Mouse (Mus musculus): ENCODE results near the gene Gss.
"Not testable (repeated sequence)": the region's sequence is repeated elsewhere in the genome, so short reads cannot be mapped to it uniquely, and the experiment has no call there.

The Gss gene

DNA sequence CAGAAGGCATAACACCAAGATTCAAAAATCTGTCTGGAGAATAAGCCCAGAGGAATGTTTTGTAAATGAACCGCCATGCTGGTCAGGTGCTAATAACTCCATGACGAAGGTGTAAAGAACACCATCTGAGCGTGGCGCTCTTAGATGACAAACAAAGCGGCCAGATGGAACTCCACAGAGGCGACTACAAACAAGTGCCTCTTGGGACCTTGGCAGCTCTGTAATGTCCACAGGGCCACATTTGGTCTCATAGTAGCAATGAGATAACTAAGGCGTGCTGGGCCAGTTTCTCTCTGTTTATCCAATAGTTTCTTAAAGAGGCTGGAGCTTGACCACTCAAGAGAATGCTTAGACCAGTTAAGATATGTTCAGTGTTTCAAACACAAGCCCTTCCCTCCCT, 18.6 kb downstream of the Gss start:
- no peak for DNase-seq (ENCODE audit: low spot score)

GRCm38 (mm10) chr2:155573001-155573400, 19.6 kb downstream of the Gss start:
- no peak for DNase-seq (ENCODE audit: low spot score)

DNA sequence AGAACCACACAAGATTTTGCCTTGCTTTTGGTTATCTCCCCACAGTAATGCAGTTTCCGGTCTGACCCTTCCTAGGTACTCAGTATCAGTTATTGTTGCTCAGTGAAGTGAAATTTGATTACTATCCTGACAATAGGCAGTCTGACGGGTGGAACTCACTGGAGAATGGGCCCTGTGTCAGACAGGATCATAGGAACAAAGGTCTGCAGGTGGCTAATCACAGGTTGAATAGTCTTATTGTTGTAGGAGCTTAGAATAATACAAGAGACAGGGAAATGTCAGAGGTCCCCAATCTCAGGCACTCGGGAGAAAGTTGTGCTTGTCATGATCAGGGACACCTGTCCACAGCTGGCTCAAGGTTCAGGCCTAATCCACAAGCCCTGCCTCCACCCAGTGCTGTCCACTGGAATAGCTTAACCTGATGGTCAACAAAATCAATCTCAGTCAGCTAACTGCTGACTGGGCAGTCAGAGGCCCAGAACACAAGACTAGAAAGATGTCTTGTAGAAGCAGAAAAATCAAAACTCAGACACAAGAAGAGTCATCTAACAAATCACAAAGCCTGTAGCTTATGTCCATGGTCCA, 23.3 kb downstream of the Gss start:
- no peak for DNase-seq (ENCODE audit: low spot score)

GRCm38 (mm10) chr2:155567751-155568150, 24.9 kb downstream of the Gss start:
- no peak for DNase-seq (ENCODE audit: low spot score)

- no peak for DNase-seq (ENCODE audit: low spot score)
These were observed 29.7 kb downstream of the Gss start for GRCm38 (mm10) chr2:155562934-155563333.

DNA sequence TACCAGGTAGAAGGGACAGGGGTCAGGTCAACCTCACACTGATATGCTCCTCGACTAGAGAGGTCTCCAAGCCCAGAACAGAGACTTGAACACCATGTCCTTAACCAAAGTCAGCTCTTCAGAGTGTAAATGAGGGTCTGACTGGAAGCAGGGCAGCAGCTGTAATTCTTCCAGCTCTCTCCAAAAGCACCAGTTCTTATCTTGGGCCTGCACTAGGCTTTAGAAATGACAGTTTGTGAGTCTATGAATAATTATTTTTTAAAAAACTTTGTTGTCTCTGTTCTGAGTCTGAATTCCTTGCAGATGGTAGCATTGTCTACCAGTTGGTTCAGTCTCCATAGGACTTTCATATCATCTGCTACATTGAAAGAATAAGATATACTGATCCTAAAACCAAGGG, 30.4 kb downstream of the Gss start:
- DNase-seq (ENCODE audit: low spot score) = no peak

DNA sequence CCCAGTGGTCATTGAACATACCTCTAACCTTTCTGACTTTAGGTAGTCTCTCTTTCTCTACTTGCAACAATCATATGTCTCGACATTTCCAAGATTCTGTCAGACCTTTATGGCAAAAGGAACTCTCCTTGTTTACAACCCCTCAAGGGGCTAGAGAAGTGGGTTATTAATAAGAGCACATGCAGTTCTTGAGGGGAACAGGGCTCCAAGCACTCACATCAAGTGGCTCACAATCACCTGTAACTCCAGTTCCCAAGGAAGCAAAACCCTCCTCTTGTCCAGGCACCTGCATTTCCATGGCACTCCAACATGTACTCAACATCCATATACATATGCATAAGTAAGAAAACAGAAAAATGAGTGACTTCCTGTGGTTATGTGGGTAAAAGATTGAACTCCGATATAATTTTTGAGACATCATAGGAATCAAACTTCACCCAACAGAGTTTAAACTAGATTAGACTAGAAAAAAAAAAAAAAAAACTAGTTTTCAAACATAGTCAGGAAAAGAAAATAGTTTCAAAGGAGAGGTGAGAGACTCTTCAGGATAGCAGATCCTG, 38.1 kb downstream of the Gss start:
- DNase-seq (ENCODE audit: low spot score) = no peak

- DNase-seq (ENCODE audit: low spot score) = no peak
These were observed 39.7 kb downstream of the Gss start for GRCm38 (mm10) chr2:155552949-155553354.

DNA sequence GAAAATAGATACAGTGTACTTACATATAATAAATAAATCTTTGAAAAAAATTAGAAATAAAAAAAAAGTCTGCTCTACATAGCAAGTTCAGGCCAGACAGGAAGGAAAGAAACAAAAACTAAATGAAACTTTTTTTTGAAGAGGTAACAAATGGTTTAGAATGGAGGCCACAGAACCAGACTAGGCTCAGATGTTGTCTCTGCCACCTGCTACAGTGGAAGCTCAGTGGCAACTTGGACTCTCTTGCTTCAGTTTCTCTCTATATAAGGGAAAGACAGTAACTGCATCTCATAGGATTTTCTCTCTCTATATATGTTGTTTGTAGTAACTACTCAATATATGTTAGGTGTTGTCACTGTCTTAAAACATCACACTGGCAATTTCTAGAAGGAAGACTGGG, 40.3 kb downstream of the Gss start:
- no peak for DNase-seq (ENCODE audit: low spot score)

- DNase-seq (ENCODE audit: low spot score) = no peak
These were observed 45.7 kb downstream of the Gss start for GRCm38 (mm10) chr2:155546955-155547354.

DNA sequence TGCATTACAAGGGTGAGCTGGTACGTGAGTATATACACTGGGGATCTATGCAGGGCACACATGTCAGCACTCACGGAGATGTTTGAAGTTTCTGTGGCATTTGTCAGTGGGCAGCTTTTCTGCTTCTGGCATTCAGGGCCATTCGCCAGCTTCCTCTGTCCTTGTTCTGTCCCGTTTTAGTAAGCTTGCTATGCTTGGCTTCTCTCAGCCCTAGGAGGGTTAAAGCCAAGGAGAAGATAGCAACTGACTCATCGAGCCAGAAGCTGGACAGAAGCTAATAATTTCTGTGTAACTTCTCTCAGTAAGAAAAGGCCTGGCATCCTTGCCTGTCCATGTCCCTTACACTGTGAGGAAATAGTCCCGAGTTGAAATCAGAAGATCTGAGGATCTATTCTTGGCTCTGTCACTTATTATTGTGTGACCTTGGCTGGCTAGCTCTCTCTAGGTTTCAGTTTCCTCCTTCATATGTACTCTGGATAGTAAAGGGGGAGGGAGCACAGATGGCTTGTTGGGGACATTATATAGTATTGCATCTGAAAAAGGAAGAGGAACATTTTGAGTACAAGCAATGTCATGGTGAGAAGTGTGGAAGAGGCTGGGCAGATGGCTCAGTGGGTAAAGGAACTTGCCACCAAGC, 51.7 kb downstream of the Gss start:
- no peak for DNase-seq (ENCODE audit: low spot score)

GRCm38 (mm10) chr2:155539696-155540095, 52.9 kb downstream of the Gss start:
- DNase-seq (ENCODE audit: low spot score) = no peak

GRCm38 (mm10) chr2:155538463-155539057, 54.0 kb downstream of the Gss start:
- not testable (repeated sequence) for DNase-seq (ENCODE audit: low spot score)

GRCm38 (mm10) chr2:155537761-155538462, 54.7 kb downstream of the Gss start:
- peak; percentile 40 for DNase-seq (ENCODE audit: low spot score)

- DNase-seq (ENCODE audit: low spot score) = no peak
These were observed 56.3 kb downstream of the Gss start for GRCm38 (mm10) chr2:155536292-155536691.

DNA sequence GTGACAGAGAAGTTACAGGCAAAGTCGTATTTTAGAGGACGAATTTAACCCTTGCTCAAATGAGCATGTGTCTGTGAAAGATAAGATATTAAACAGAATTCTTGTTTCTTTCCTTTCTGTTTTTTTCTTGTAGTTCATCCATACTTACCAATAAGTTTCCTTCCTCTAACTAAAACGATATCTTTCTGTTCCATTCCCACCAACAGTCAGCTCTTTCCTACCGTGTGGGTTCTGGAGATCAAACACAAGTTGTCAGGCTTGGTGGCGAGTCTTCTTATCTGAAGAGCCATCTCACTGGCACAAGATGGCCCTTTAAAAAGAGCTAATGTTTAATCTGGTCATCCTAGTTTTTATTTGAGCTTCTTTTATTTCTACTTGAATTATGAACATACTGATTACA, 65.2 kb downstream of the Gss start:
- no peak for DNase-seq (ENCODE audit: low spot score)

- peak; percentile 51 for DNase-seq (ENCODE audit: low spot score)
These were observed 68.2 kb downstream of the Gss start for GRCm38 (mm10) chr2:155524378-155524777.

DNA sequence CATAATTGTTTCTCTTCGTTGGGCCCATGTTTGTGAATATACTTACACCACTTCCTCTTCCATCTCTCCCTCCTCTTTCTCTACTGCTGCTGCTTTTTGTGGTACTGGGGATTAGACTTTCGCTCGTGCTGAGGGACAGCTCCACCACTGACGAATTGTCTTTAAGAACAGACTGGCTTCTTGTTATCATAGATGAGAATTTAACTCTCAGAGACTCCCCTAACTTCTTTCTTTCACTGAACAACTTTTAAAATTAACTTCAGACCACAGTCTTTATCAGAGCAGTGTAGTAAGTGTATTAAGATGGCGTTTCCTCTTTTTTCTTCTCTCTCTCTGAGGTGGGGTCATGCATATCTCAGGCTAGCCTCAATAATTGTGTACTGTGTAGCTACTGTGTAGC, 68.9 kb downstream of the Gss start:
- no peak for DNase-seq (ENCODE audit: low spot score)

DNA sequence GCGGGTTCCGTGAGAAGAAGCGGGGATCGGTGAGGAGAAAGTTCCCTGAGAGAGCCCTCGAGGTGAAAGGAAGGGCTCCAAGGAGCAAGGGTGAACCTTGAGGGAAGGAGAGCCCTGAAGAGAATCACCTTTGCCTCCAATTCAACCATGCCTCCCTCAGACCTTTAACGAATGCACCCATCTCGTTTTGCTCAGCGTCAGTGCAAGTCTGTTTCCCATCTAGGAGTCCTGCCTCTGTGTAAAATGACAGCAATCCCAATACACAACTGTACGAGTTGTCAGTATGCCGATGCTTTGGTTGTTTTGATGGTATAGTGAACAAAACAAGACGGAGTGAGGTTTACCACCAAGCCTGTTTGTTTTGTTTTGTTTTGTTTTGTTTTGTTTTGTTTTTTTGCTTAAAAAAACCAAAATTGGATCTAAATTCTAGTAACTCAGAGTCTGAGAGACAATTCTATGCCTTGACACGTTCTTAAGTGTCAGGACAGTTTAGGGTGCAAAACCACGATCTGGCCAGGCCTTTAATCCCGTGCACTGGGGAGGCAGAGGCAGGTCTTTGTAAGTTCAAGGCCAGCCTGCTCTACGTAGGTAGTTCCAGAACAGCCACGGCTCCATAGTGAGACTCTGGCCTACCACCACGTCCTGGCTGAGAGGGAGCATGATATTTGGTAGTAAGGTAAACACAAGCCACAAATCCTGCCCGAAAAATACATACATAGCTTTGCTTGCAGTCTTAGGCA, 73.9 kb downstream of the Gss start:
- peak; percentile 51 for DNase-seq (ENCODE audit: low spot score)

GRCm38 (mm10) chr2:155517455-155518423, 74.9 kb downstream of the Gss start, which contains the start of the genes Acss2 and Ggt7:
Acss2 (plus strand) TSS chr2:155517948.
Ggt7 (minus strand) TSS chr2:155518237.
- peak; percentile 98 for DNase-seq (ENCODE audit: low spot score)

DNA sequence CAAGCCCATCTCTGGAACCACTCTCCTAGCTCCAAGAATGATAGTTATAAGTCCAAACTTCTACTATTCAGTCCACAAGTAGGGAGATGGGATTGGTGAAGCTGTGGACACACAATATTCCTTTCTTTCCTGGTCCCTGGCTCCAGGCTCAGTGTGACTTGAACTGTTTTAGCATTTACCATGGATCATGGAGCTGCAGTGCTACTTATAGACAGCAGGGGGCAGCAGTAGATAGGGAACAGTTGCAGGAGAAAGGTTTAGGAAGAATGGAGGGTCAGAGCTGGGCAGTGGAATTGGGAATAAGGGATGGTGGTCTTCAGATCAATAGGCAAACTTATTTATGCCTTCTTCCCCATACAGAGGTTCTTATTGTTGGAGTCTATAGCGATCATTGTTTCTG, 76.7 kb downstream of the Gss start:
- peak; percentile 80 for DNase-seq (ENCODE audit: low spot score)
